Mouse (Mus musculus) intestine, embryonic 14.5 days (tissue): ENCODE data around the gene Os9. TPM values are rescaled to one million over a fixed set of nuclear protein-coding genes. Genes with fewer than 3 reads are reported as not detected.

Experiments used
- ATAC-seq: fragments of 200-750 bp; cut with Nextera tagmentation; replicated peaks from 2 replicates; pipeline ENCODE4 v1.8.0; 2017; ENCODE audit warnings: low read depth, moderate number of reproducible peaks, moderate TSS enrichment, moderate library complexity; ENCODE audit not compliant: low FRiP score, low TSS enrichment
- DNase-seq: peaks from one replicate; pipeline ENCODE4 v3.0.0-alpha.2; 2018; ENCODE audit warnings: low spot score
- H3K27ac ChIP-seq: fragments of 300-500 bp; sonication (generic); 2 replicates; pipeline ENCODE4 v1.5.1; 2014; ENCODE audit warnings: low read depth, mild to moderate bottlenecking, control low read depth
- H3K27me3 ChIP-seq: fragments of 300-500 bp; sonication (generic); replicated peaks from 2 replicates; pipeline ENCODE4 v1.6.1; 2014; ENCODE audit warnings: low read length, control low read depth; ENCODE audit not compliant: control insufficient read depth, insufficient read depth
- H3K36me3 ChIP-seq: fragments of 300-500 bp; sonication (generic); 2 replicates; pipeline ENCODE4 v1.6.1; 2014; ENCODE audit warnings: low read length, control low read depth; ENCODE audit not compliant: control insufficient read depth, insufficient read depth
- H3K4me1 ChIP-seq: fragments of 300-500 bp; sonication (generic); replicated peaks from 2 replicates; pipeline ENCODE4 v1.6.1; 2014; ENCODE audit warnings: low read length, control low read depth, mixed read lengths; ENCODE audit not compliant: control insufficient read depth, insufficient read depth
- H3K4me2 ChIP-seq: fragments of 300-500 bp; sonication (generic); 2 replicates; pipeline ENCODE4 v1.6.1; 2014; ENCODE audit warnings: low read length
- H3K4me3 ChIP-seq: fragments of 300-500 bp; sonication (generic); 2 replicates; pipeline ENCODE4 v1.5.1; 2014; ENCODE audit warnings: low read depth, low read length, control low read depth, mixed read lengths
- H3K9ac ChIP-seq: fragments of 300-500 bp; sonication (generic); 2 replicates; pipeline ENCODE4 v1.6.1; 2014; ENCODE audit warnings: mild to moderate bottlenecking, low read length
- H3K9me3 ChIP-seq: fragments of 300-500 bp; sonication (generic); 2 replicates; pipeline ENCODE4 v1.6.1; 2016; ENCODE audit warnings: low read length, control low read depth; ENCODE audit not compliant: control insufficient read depth
- WGBS: fragments of 180-500 bp; shearing (Covaris S2); extraction: QIAGEN DNeasy Blood & Tissue Kit; methylation state at CpG from one replicate; pipeline ENCODE4 v1.1.7; 2014; 5-methylcytosine and 5-hydroxymethylcytosine counted together
- polyA plus RNA-seq: library from polyadenylated mRNA; unstranded; fragments of >200 nt; fragmentation: Nextera tagmentation; extraction: Ambion mirVana; gene quantifications from 2 replicates; pipeline ENCODE4 v1.2.1, GENCODE M21; 2014

The Os9 gene
- polyA plus RNA-seq, 1 experiment from 2014 or later = 51.6 TPM

- no peak overlapping the region for H3K4me2 ChIP-seq
- DNase-seq (no peak), ATAC-seq (no peak)
- no peak overlapping the region for H3K4me3 ChIP-seq
- peaks cover 12% of the 10 kb centered on the region; the same call in 1 of the 2 replicates for H3K27me3 ChIP-seq
- no peak overlapping the region for H3K27ac ChIP-seq
- 88% methylated on average over 20 of the region's 20 CpGs for WGBS
- no peaks in the 10 kb centered on the region for H3K9me3 ChIP-seq
- peaks cover 21% of the 10 kb centered on the region for H3K36me3 ChIP-seq
- H3K4me1 ChIP-seq = peaks cover 10% of the 10 kb centered on the region
- H3K9ac ChIP-seq = no peak overlapping the region
Measured at GRCm38 (mm10) chr10:127056490-127056889, 64.4 kb downstream of the Os9 start.

- ATAC-seq (no peak), DNase-seq (no peak)
- Histone ChIP-seq H3K4me1 (peaks cover 10% of the 10 kb centered on the region), H3K27ac (no peak overlapping the region), H3K27me3 (peaks cover 21% of the 10 kb centered on the region), H3K4me3 (no peak overlapping the region), H3K9ac (no peak overlapping the region), H3K36me3 (peaks cover 21% of the 10 kb centered on the region), H3K9me3 (no peaks in the 10 kb centered on the region), H3K4me2 (no peak overlapping the region)
- 90% methylated on average over 8 of the region's 8 CpGs for WGBS
Measured at GRCm38 (mm10) chr10:127055406-127055805, 65.5 kb downstream of the Os9 start.

GRCm38 (mm10) chr10:127054646-127055045, 66.3 kb downstream of the Os9 start:
- peaks cover 27% of the 10 kb centered on the region for H3K27me3 ChIP-seq
- H3K27ac ChIP-seq = no peak overlapping the region
- no peak overlapping the region for H3K9ac ChIP-seq
- no peak for DNase-seq
- no peak overlapping the region for H3K4me3 ChIP-seq
- peaks cover 21% of the 10 kb centered on the region for H3K36me3 ChIP-seq
- H3K9me3 ChIP-seq = no peaks in the 10 kb centered on the region
- no peak overlapping the region for H3K4me2 ChIP-seq
- no peak for ATAC-seq
- 52% methylated on average over 4 of the region's 4 CpGs for WGBS
- peaks cover 10% of the 10 kb centered on the region for H3K4me1 ChIP-seq

- H3K27ac ChIP-seq = no peak overlapping the region
- H3K27me3 ChIP-seq = peaks cover 51% of the 10 kb centered on the region
- H3K4me3 ChIP-seq = no peak overlapping the region
- WGBS = 19% methylated on average over 10 of the region's 10 CpGs
- no peak overlapping the region for H3K9ac ChIP-seq
- no peaks in the 10 kb centered on the region for H3K4me1 ChIP-seq
- ATAC-seq = no peak; the same call in 1 of the 2 replicates
- peaks cover 12% of the 10 kb centered on the region; the same call in 1 of the 2 replicates for H3K36me3 ChIP-seq
- no peak for DNase-seq
- no peak overlapping the region for H3K4me2 ChIP-seq
- H3K9me3 ChIP-seq = no peaks in the 10 kb centered on the region
Measured at GRCm38 (mm10) chr10:127050119-127050474, 70.8 kb downstream of the Os9 start.

- peaks cover 51% of the 10 kb centered on the region for H3K27me3 ChIP-seq
- H3K4me3 ChIP-seq = peak overlapping the region; percentile 16
- H3K36me3 ChIP-seq = peaks cover 14% of the 10 kb centered on the region; the same call in 1 of the 2 replicates
- H3K9ac ChIP-seq = no peak overlapping the region
- H3K4me1 ChIP-seq = no peaks in the 10 kb centered on the region
- peak overlapping the region; percentile 31 for H3K4me2 ChIP-seq
- WGBS = 4% methylated on average over 29 of the region's 29 CpGs
- ATAC-seq (peak; percentile 34; the same call in 1 of the 2 replicates), DNase-seq (no peak)
- no peaks in the 10 kb centered on the region for H3K9me3 ChIP-seq
- H3K27ac ChIP-seq = no peak overlapping the region
Measured at GRCm38 (mm10) chr10:127049395-127050118, 71.4 kb downstream of the Os9 start.

- Histone ChIP-seq H3K4me1 (no peaks in the 10 kb centered on the region), H3K36me3 (peaks cover 16% of the 10 kb centered on the region; the same call in 1 of the 2 replicates), H3K9ac (no peak overlapping the region), H3K4me3 (peak overlapping the region; percentile 16), H3K4me2 (peak overlapping the region; percentile 31), H3K27me3 (peaks cover 51% of the 10 kb centered on the region), H3K27ac (no peak overlapping the region), H3K9me3 (no peaks in the 10 kb centered on the region)
- 5% methylated on average over 35 of the region's 35 CpGs for WGBS
- no peak for DNase-seq
- ATAC-seq = no peak
Measured at GRCm38 (mm10) chr10:127048608-127049394, 72.1 kb downstream of the Os9 start.

GRCm38 (mm10) chr10:127047954-127048353, 73.0 kb downstream of the Os9 start, which contains the start of gene Cyp27b1:
Gene Cyp27b1 (plus strand): TSS chr10:127048250.
- DNase-seq = no peak
- WGBS = 35% methylated on average over 5 of the region's 5 CpGs
- peaks cover 51% of the 10 kb centered on the region for H3K27me3 ChIP-seq

More at GRCm38 (mm10) chr10:127047954-127048353, 73.0 kb downstream of the Os9 start, which contains the start of gene Cyp27b1:
- Histone ChIP-seq H3K9me3 (no peaks in the 10 kb centered on the region), H3K4me1 (0 out of 2 replicates have a peak, but pooled peaks cover under 1% of the 10 kb centered on the region), H3K4me3 (peak within 1 kb of the TSS; percentile 16), H3K9ac (no peak within 1 kb of the TSS), H3K27ac (no peak within 1 kb of the TSS), H3K36me3 (peaks cover 16% of the 10 kb centered on the region; the same call in 1 of the 2 replicates), H3K4me2 (peak within 1 kb of the TSS; percentile 31)
- ATAC-seq = no peak
